Mouse (Mus musculus): ENCODE measurements around the gene Meltf. TPM values are rescaled to one million over a fixed set of nuclear protein-coding genes. Genes with fewer than 3 reads are reported as not detected.

The Meltf gene
- polyA plus RNA-seq, 1 experiment from 2014 or later, result 0.10 TPM

DNA sequence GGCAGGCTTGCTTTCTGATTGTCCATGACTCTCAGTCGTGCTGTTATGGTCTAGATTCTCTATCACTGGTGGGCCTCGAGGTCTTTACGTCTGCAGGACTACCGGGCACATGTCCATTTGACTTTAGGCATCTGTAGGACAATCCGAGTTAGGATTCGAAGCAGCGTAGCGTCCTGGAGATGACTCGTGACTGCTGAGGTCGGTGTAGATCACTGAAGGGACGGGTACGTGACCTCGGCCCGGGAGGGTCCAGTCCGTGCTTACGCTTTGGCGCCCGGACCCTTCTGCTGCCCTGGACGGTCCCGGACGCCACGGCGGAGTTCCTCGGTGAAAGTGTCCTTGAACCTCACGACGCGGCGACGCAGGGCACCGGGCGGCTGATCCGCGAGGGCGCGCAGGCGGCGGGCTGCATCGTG lies 69.3 kb downstream of the Meltf start:
- ATAC-seq (ENCODE audit: low FRiP score), result peak; percentile 3
- no peaks in the 10 kb centered on the region for H3K27me3 ChIP-seq (ENCODE audit: control insufficient read depth, insufficient read depth, low read length)
- H3K4me2 ChIP-seq, result peak overlapping the region; percentile 56
- WGBS, result 1% methylated on average over 38 of the region's 38 CpGs
- H3K9ac ChIP-seq (ENCODE audit: low read length), result peak overlapping the region; percentile 93
- H3K9me3 ChIP-seq (ENCODE audit: control insufficient read depth, low read length), result no peaks in the 10 kb centered on the region
- no peaks in the 10 kb centered on the region for H3K36me3 ChIP-seq (ENCODE audit: control insufficient read depth, insufficient read depth, low read length)
- H3K27ac ChIP-seq (ENCODE audit: low read depth, low read length), result peak overlapping the region; percentile 76
- no peak for DNase-seq (ENCODE audit: low spot score, missing footprints)
- peaks cover 20% of the 10 kb centered on the region for H3K4me1 ChIP-seq (ENCODE audit: control insufficient read depth, insufficient read depth, low read length)
- H3K4me3 ChIP-seq (ENCODE audit: low read depth, low read length), result peak overlapping the region; percentile 94

DNA sequence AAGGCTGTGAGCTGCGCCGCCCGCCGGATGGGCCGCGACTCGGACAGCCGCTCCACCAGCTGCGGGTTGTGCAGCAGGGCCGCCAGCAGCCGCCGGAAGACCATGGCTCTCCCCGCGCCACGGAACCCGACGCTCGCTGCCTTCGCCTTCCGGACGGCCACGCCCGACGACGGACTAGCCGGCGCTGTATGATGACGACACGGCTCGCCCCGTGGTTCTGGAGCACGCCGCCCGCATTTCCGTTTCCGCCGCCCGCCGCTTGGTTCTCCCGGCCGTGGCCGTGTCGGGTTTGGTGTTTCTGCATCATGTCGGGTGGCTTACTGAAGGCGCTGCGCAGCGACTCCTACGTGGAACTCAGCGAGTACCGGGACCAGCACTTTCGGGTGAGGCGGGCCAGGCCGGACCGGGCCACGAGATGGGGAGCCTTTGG lies 69.8 kb downstream of the Meltf start, which contains the start of the genes 0610012G03Rik and Ncbp2:
Gene 0610012G03Rik, minus strand, starts transcription at position 150 of the 430 bp plus-strand sequence.
Gene Ncbp2, plus strand, starts transcription at position 169 of the 430 bp plus-strand sequence.
- Histone ChIP-seq H3K4me3 (ENCODE audit: low read depth, low read length) (peak within 1 kb of the TSS; percentile 94), H3K9me3 (ENCODE audit: control insufficient read depth, low read length) (no peaks in the 10 kb centered on the region), H3K4me1 (ENCODE audit: control insufficient read depth, insufficient read depth, low read length) (peaks cover 20% of the 10 kb centered on the region), H3K4me2 (peak within 1 kb of the TSS; percentile 56), H3K36me3 (ENCODE audit: control insufficient read depth, insufficient read depth, low read length) (no peaks in the 10 kb centered on the region), H3K27ac (ENCODE audit: low read depth, low read length) (peak within 1 kb of the TSS; percentile 76), H3K9ac (ENCODE audit: low read length) (peak within 1 kb of the TSS; percentile 93), H3K27me3 (ENCODE audit: control insufficient read depth, insufficient read depth, low read length) (no peaks in the 10 kb centered on the region)
- WGBS, result under 1% methylated on average over 49 of the region's 55 CpGs
- ATAC-seq (ENCODE audit: low FRiP score) (peak; percentile 93), DNase-seq (ENCODE audit: low spot score, missing footprints) (peak; percentile 99)

Other genes with a start within 250 kb of the Meltf start
- gene Dlg1, start 215.4 kb upstream of the Meltf start, polyA plus RNA-seq (2014; fragmentation: Nextera tagmentation; extraction: Ambion mirVana), result 19.3 and 21.0 TPM in 2 replicates
- 1.4 TPM in 2 replicates for gene Pigz, start 55.0 kb downstream of the Meltf start, polyA plus RNA-seq (2014; fragmentation: Nextera tagmentation; extraction: Ambion mirVana)
- gene 0610012G03Rik, start 69.7 kb downstream of the Meltf start, polyA plus RNA-seq (2014; fragmentation: Nextera tagmentation; extraction: Ambion mirVana), result 86.0 and 93.2 TPM in 2 replicates
- gene Ncbp2, start 69.7 kb downstream of the Meltf start, polyA plus RNA-seq (2014; fragmentation: Nextera tagmentation; extraction: Ambion mirVana), result 165 and 173 TPM in 2 replicates
- gene Senp5, start 124.5 kb downstream of the Meltf start, polyA plus RNA-seq (2014; fragmentation: Nextera tagmentation; extraction: Ambion mirVana), result 10.2 and 12.3 TPM in 2 replicates
- 49.6 and 59.6 TPM in 2 replicates for gene Pak2, start 200.5 kb downstream of the Meltf start, polyA plus RNA-seq (2014; fragmentation: Nextera tagmentation; extraction: Ambion mirVana)
- gene Pigx, start 220.9 kb downstream of the Meltf start, polyA plus RNA-seq (2014; fragmentation: Nextera tagmentation; extraction: Ambion mirVana), result 150 and 153 TPM in 2 replicates
- 51.7 and 56.5 TPM in 2 replicates for gene Cep19, start 221.0 kb downstream of the Meltf start, polyA plus RNA-seq (2014; fragmentation: Nextera tagmentation; extraction: Ambion mirVana)

Data from midbrain, embryonic 11.5 days (tissue).